Mouse (Mus musculus): ENCODE data around the gene Stk16. TPM values are rescaled to one million over a fixed set of nuclear protein-coding genes. Genes with fewer than 3 reads are reported as not detected.
A peak's percentile ranks its signal among the peaks of the same experiment; 100 is the strongest.

The Stk16 gene
- 221 and 258 TPM in 2 replicates for polyA plus RNA-seq (2012; rRNA removed)

DNA sequence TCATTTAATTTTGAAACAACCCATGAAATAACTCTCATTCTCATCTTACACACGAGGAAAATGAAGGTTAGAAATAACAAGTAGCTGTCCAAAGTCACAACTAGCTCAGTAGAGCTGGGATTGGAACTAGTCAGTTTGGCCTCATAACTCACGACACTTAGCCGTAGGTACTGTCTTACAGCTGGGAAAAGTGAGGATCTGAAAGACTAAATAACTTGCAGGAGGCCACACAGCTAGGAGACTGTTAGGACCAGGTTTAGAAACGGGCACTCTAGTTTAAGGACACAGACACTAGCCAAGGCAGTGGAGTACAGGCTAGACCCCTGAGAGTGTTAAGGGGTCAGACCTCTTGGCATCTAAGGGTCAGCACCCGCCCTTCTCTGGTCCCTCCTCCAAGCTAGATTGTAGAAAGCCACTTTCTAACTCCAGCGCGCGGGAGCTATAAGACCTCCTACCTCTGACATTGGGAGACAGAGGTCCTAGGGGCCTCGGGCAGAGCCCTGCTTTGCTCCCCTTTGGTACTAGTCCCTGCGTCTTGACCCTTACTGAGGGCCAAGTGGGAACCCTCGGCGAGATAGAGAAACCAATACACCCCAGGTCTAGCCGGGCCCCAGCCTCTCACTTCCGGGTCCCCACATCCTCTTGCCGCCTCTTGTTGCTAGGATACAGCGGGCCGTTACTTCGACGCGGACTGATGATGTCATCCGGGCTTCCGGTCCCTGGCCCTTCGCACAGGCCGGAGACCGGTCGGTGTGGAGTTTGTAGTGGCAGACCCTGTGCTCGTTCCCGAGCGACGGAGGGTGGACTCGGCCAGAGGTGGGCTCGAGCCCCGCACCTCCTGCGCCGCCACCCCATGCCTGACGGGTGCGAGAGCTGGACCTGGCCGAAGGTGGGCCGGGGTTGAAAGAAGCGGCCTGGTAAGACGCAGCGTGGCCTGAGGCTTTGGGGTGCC lies at the start of gene Stk16, which contains the start of gene Glb1l:
Gene Stk16 (plus strand): TSS at position 703 of the 952 bp plus-strand sequence.
Gene Glb1l (minus strand): TSS at position 678 of the 952 bp plus-strand sequence.
- peak; percentile 88 for DNase-seq (ENCODE audit: low read depth, low spot score)
- WGBS, result 4% methylated on average over 42 of the region's 42 CpGs

DNA sequence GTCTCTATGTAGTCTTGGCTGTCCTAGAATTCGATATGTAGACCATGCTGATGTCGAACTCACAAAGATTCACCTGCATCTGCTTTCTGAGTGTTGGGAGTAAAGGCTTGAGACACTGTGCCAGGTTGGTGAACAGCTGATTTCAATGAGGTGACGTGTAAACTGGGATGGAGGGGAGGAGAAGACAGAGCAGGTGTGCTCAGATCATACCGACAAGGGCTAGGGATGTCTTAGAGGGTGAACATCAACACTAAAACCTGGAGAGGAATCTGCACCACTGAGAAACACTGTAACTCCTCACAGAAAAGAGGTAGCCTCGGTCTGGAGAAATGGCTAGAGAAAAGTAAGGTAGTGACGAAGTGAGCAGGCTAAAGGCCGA lies 42.6 kb upstream of the Stk16 start:
- no peak for DNase-seq (ENCODE audit: low read depth, low spot score)
- WGBS, result 3% methylated on average over 7 of the region's 7 CpGs

GRCm38 (mm10) chr1:75168472-75169464 lies 41.9 kb upstream of the Stk16 start, which contains the start of gene Zfand2b:
Gene Zfand2b, plus strand, starts transcription at chr1:75168646.
- WGBS, result 1% methylated on average over 58 of the region's 59 CpGs

GRCm38 (mm10) chr1:75179334-75180104 lies 31.1 kb upstream of the Stk16 start:
- 3% methylated on average over 23 of the region's 23 CpGs for WGBS
- no peak for DNase-seq (ENCODE audit: low read depth, low spot score)

More at GRCm38 (mm10) chr1:75168472-75169464, 41.9 kb upstream of the Stk16 start, which contains the start of gene Zfand2b:
- peak; percentile 95 for DNase-seq (ENCODE audit: low read depth, low spot score)

DNA sequence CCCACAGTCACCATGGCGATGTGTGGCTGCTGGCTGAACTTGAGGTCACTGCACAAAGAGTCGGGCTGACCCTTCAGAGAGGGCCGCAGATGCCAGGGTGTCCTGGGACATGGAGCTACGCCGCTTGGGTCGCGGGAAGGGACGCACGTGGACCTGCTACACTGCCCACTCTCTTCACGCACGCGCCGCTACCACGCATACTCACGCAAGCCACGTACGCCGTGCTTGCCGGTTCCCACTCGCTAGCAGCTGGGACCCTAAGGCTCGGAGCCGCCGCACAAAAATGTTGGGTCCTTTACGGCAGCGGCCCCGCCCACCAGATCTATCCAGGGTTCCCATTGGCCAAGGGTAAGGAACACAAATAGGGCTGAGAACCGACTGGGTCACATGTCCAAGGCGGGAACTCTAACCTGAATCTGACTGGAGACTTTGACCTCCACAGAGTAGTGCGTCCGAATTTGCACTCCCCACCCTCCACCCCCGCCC lies 30.5 kb upstream of the Stk16 start, which contains the start of gene Abcb6:
Gene Abcb6 (minus strand): TSS at position 288 of the 486 bp plus-strand sequence.
- DNase-seq (ENCODE audit: low read depth, low spot score), result peak; percentile 82
- WGBS, result 0% methylated on average over 31 of the region's 31 CpGs

DNA sequence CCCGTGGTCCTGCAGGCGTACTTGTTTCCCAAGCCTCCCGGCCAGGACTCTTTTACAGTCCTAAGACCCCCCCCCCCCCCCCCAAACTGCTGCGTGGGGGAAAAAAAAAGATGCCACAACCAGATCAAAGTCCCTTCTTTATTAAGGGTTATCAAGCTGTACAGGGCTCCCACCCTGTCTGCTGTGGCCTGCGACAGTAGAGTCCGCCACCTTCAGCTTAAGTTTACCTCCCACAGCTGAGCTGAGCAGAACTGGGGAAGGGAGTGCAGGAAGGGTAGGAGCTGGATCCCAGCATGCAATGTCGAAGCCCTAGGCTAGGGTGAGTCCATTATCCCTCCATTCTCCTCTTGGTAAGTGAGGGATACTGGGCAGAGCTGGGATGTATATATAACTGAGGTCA lies 29.9 kb upstream of the Stk16 start:
- WGBS, result 12% methylated on average over 7 of the region's 7 CpGs
- DNase-seq (ENCODE audit: low read depth, low spot score), result no peak

DNA sequence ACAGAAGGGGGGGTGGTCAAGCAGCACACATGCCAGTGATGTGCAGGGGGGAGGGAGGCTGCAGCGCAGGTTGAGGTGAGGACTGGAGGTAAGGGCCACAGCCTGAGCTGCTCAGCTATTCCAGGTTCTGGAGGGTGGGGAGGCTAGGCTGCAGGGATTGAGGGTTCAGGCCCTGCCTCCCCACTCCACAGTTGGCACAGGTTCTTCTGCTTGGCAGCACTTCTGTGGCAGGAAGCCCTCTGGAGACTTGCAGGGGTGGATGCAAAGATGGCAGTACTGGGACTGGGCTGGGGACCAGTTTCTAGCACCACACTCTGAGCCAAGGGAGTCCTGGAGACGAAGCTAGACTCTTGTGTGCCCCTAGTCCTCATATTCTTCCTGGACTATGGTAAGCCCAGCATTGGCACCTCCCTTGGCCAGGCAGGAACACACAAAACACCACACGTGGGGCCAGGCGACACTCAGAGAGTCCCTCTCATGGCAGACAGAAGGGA lies 29.2 kb upstream of the Stk16 start:
- DNase-seq (ENCODE audit: low read depth, low spot score), result no peak
- WGBS, result 83% methylated on average over 4 of the region's 4 CpGs

DNA sequence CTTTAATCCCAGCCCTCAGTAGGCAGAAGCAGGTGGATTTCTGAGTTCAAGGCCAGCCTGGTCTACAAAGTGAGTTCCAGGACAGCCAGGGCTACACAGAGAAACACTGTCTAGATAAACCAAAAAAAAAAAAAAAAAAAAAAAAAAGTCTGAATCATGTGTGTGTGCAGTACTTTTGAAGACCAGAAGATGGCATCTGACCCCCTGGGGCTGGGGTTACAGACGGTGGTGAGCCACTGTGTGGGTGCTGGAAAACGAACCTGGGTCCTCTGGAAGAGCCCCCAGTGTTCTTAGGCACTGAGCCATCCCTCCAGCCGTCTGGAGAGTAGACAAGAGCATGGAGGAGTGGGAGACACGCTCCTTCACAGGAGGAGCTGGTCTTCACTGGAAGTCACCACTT lies 28.5 kb upstream of the Stk16 start:
- WGBS, result 73% methylated on average over 4 of the region's 4 CpGs
- DNase-seq (ENCODE audit: low read depth, low spot score), result no peak

GRCm38 (mm10) chr1:75185495-75185894 lies 25.1 kb upstream of the Stk16 start:
- no peak for DNase-seq (ENCODE audit: low read depth, low spot score)
- WGBS, result 41% methylated on average over 11 of the region's 11 CpGs

GRCm38 (mm10) chr1:75187126-75187525 lies 23.5 kb upstream of the Stk16 start:
- DNase-seq (ENCODE audit: low read depth, low spot score), result no peak

DNA sequence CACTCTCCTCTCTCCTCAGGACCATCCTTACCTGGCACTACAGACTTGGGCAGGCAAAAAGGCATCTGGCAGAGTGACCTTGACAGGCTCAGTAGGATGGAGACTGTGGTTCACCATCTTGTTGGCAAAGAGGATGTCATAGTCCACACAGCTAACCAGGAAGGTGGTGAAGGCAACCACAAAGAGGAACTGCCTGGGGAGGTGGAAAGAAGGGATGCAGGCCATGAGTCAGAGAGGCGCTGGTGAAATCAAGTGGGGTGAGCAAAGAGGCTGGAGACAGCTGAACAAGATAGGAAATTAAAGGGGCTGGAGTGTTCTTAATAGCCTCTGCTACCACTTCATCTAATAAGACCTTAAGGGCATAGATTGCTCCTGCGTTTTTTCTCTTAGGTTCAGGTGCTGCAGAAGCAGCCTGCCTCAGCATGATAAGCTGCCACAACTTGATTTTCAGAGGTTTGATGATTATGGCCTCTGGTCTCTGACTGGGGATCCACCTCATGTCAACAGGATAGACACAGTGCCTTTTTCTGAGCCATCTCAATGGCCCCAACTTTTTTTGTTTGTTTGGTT lies 22.6 kb upstream of the Stk16 start:
- no peak for DNase-seq (ENCODE audit: low read depth, low spot score)
- 92% methylated on average over 2 of the region's 2 CpGs for WGBS

DNA sequence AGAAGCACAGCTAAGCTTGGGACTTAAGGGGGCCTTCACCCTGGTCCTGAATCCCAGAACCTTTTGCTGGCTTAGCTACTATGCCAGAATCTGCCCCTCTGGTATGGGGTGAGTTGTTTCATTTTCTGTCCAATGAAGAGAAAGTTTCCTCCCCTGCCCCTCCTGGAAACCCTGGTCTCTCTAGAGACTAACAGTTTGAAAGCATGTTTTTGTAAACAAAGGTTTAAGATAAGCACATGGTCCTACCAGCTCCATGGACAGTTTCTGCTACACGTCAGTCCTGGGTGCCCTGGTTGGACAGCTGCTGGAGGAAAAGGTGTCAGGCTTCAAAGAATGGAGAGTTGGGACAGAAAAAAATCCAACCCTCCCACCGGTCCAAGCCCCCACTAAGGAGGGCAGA lies 20.1 kb upstream of the Stk16 start:
- no peak for DNase-seq (ENCODE audit: low read depth, low spot score)
- 56% methylated on average over 2 of the region's 2 CpGs for WGBS

GRCm38 (mm10) chr1:75191258-75191621 lies 19.4 kb upstream of the Stk16 start:
- no peak for DNase-seq (ENCODE audit: low read depth, low spot score)
- WGBS, result 38% methylated on average over 5 of the region's 5 CpGs

DNA sequence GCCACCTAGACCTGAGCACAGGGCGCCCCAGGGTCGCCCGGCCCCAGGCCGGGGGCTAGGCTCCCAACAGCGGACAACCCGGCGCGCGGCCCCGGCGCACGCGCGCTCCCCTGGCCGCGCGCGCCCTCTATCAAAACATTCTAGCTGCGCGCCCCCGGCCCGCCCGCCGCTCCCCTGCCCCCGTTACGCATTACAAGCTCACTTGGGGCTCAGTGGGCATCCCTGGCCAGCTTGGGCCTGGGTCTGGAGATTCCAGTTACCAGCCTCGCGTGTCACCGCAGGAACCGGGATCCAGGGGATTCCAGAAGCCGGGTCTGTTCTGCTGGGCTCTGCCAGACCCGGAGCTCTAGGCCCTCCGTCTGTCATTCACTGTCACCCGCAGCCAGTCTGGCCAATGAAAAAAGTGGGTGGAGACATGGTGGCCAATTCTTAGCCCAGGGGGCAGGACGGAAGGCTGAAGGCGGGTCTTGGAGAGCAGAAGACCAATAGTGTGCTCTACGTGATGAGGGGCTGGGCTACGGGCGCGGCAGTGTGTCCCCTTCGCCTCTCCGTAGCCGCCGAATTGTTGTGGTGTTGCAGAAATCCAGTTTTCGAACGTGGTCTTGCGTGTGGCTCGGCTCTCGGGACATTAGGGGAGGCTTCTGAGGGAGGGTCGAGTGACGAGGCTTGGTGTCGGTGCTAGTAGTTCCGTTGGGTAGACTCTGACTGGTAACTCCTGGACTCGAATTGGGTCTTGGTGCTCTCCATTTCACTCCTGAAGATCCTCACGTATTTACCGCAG lies 18.8 kb upstream of the Stk16 start, which contains the start of the genes Ankzf1 and Atg9a:
Gene Ankzf1 (plus strand): TSS at position 530 of the 781 bp plus-strand sequence.
Gene Atg9a (minus strand): TSS at position 575 of the 781 bp plus-strand sequence.
- DNase-seq (ENCODE audit: low read depth, low spot score), result peak; percentile 98
- WGBS, result under 1% methylated on average over 54 of the region's 56 CpGs

DNA sequence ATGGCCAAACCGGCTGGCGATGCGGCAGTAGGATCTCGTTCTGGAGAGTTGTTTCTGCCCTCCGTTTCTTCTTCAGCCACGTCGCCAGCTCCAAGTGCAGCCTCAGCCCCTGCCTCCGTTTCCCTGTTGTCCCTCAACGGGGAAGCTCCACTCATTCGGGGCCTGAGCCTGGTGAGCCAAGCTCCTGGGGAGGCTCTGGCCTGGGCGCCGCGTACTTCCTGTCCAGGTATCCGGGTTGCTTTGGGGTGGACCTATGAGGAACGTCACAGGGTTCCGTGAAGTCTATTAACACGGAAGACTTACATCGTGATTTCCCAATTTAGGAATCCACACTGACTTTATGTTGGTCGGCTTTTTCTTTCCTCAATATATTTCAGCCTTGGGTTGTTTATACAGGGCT lies 18.2 kb upstream of the Stk16 start:
- under 1% methylated on average over 19 of the region's 19 CpGs for WGBS

DNA sequence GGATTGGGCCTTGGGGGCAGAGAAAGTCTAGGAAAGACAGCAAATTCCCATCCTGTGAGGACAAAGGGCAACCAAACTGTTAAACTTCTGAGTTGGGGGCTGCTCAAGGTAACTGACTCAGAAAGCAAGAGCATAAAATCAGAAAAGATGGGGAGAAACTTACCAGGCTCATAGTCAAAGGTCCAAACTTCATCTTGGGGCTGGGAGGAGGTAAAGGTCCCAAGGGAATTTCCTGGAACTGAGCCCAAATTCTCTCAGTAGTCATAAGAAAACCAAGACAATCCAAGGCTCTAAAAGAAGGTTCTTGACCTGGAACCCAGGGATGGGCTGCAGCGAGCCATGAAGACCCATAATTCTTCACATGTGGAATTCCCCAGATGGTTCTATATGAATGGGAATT lies 9.4 kb upstream of the Stk16 start:
- DNase-seq (ENCODE audit: low read depth, low spot score), result no peak
- WGBS, result 37% methylated on average over 1 of the region's 1 CpGs

More for the DNA sequence above, 18.2 kb upstream of the Stk16 start:
- no peak for DNase-seq (ENCODE audit: low read depth, low spot score)

DNA sequence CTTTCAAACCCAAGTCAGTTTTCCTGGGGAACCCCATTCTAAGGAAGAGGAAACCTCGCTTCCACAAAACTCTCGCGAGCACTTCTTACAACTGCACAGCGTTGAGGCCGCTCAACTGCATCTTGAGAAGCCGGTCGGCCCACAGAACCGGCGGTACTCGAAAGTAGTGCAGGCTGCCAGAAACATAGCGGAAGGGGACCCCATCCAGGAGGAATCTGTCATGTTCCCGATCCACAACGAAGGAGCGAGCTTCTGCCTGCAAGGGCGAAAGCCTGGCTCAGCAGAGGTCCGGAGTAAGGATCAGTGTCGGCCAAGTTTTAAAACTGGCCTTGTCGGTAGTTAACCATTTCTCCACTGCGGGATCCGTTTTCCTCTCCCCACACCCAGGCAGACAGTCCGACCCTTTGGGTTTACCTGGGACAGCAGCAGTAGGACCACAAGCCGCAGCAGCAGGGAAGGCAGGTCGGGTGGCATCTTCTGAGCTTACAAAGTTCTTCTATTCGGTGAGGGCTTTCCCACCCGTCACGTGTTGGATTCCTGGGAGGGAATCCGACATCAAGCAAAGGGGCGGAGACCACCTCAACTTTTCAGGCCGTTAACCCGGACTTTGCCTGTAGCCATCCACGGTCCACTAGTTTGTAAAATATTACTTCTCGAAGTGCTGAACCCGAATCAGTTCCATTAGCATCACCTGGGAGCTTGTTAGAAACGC lies 1.5 kb upstream of the Stk16 start:
- 16% methylated on average over 34 of the region's 34 CpGs for WGBS
- DNase-seq (ENCODE audit: low read depth, low spot score), result no peak

All from large intestine, adult 2 months (tissue).